Mouse (Mus musculus) bone marrow macrophage, adult 2 months (primary cell): ENCODE results near the gene Sema5a. TPM values are rescaled to one million over a fixed set of nuclear protein-coding genes. Genes with fewer than 3 reads are reported as not detected.
A peak's percentile ranks its signal among the peaks of the same experiment; 100 is the strongest.

ENCODE experiments used
- H3K27ac ChIP-seq: 2 replicates; pipeline ENCODE4 v1.5.1; 2012; ENCODE audit warnings: low read depth, low read length; ENCODE audit not compliant: insufficient read depth
- H3K4me1 ChIP-seq: 2 replicates; pipeline ENCODE4 v1.6.1; 2012; ENCODE audit warnings: low read length; ENCODE audit not compliant: control insufficient read depth, insufficient read depth
- H3K4me3 ChIP-seq: 2 replicates; pipeline ENCODE4 v1.5.1; 2012; ENCODE audit warnings: mild to moderate bottlenecking, low read length, moderate library complexity; ENCODE audit not compliant: insufficient read depth
- CTCF ChIP-seq: IDR thresholded peaks from 2 replicates; pipeline ENCODE4 v1.5.1; 2012; ENCODE audit warnings: low read depth, mild to moderate bottlenecking, low read length, moderate library complexity
- POLR2A ChIP-seq: IDR thresholded peaks from 2 replicates; pipeline ENCODE4 v1.6.1; 2012; ENCODE audit warnings: mild to moderate bottlenecking, low read depth, low read length, borderline replicate concordance
- polyA plus RNA-seq: library from polyadenylated mRNA; stranded (reverse); fragments of >200 nt; gene quantifications from 2 replicates; pipeline ENCODE4 v1.2.4, GENCODE M21; 2012; ENCODE audit not compliant: missing spikeins, insufficient read depth, insufficient read length

Gene Sema5a
- polyA plus RNA-seq, 1 experiment, result not detected

DNA sequence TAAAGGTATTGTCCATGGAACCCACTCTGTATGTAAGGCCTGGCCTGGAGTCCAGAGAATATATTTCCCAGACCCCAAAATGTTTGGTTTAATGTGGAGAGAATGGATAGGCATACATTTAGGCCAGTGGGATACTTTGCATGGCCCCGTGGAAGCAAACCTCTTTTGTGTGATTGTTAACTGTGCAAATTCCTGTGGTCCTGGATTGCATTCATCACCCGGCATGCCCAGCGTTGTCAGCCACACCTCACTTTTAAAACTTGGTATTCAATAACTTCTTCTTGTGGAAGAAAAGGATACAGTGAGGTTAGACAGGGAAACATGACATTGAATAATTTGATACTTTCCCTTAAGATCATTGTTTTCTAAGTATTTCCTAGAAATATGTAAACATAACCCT lies 46.4 kb downstream of the Sema5a start:
- Histone ChIP-seq H3K4me3 (no peak overlapping the region), H3K27ac (no peak overlapping the region), H3K4me1 (no peaks in the 10 kb centered on the region)
- no peak for TF ChIP-seq POLR2A
- TF ChIP-seq CTCF, result no peak

DNA sequence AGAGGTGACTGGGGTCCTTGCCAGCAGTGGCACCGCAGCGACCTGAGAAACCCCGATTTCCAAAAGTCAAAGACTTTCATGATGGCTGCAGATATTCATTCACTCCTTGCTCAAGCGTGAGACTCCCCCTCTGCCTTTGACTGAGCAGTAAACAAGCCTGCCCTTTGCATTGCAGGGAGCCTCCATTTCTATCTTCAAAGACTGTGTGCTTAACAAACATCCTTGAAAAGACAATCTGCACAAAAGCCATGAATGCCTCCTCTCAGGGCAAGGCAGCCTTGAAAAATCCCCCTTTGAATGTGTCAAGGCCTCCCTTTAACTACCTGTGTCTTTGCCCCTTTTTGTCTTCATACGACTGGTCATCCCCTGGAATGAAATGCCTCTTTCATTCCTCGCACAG lies 51.9 kb downstream of the Sema5a start:
- no peak for TF ChIP-seq CTCF
- TF ChIP-seq POLR2A, result no peak

DNA sequence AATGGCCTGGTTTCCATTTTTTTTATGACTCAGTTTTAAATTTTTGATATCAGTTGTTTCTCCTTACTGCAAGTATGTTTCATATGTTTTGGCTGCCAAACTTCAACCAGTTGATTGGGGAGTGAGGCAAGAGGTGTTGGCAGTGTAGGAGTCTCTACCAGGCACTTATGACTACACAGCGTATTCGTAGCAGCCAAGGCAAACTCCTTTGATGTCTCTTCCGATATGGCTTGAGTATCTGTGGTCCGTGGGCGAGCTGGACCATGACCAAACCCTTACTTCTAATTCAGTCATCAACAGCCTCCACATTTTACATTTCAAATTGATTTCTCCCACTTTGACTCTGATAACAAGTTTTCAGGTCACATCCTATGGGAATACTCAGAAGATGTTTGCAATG lies 52.7 kb downstream of the Sema5a start:
- TF ChIP-seq CTCF (no peak), POLR2A (no peak)
- no peak overlapping the region for H3K27ac ChIP-seq
- no peaks in the 10 kb centered on the region for H3K4me1 ChIP-seq
- no peak overlapping the region for H3K4me3 ChIP-seq

More for the DNA sequence above, 51.9 kb downstream of the Sema5a start:
- no peak overlapping the region for H3K4me3 ChIP-seq
- no peaks in the 10 kb centered on the region for H3K4me1 ChIP-seq
- no peak overlapping the region for H3K27ac ChIP-seq

DNA sequence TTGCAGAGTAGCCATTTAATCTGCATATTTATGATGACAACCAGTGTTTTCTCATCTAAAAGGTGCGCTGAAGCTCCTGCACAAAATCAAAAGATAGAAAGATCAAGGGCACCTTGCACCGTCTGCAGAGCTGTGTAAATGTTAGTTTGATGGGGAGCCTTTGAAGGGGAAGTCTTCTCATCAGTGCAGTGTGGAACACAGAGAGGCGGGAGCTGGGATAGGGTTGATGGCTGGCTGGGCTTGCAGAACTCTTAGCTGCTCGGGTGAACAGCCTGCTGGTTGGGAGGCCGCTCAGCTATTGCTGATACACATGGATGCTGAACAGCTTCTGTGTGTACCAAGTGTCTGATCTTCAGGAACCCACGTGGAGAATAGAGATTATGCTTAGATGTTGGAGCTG lies 53.9 kb downstream of the Sema5a start:
- H3K4me3 ChIP-seq, result no peak overlapping the region
- TF ChIP-seq CTCF, result no peak
- no peak for TF ChIP-seq POLR2A
- H3K4me1 ChIP-seq, result no peaks in the 10 kb centered on the region
- no peak overlapping the region for H3K27ac ChIP-seq

DNA sequence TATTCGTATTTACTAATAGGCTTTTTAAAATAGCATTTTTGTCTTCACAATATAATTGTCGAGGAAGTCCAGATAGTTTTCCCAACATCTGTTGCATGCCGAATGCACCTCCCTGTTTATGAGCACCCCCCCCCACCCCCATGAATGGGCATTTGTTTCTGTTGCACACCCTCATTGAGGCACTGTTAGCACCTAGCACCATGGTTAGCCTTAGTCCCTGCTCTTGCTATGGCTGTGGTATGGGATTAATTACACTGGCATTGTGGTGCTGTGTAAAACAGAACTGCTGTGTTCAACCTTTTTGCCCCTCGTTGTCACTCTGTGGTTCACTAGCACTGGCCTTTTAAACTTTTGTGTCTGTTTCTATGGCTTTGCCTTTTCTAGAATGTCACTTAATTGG lies 56.4 kb downstream of the Sema5a start:
- TF ChIP-seq POLR2A (no peak), CTCF (no peak)
- no peak overlapping the region for H3K4me3 ChIP-seq
- peaks cover 4% of the 10 kb centered on the region for H3K4me1 ChIP-seq
- no peak overlapping the region for H3K27ac ChIP-seq

DNA sequence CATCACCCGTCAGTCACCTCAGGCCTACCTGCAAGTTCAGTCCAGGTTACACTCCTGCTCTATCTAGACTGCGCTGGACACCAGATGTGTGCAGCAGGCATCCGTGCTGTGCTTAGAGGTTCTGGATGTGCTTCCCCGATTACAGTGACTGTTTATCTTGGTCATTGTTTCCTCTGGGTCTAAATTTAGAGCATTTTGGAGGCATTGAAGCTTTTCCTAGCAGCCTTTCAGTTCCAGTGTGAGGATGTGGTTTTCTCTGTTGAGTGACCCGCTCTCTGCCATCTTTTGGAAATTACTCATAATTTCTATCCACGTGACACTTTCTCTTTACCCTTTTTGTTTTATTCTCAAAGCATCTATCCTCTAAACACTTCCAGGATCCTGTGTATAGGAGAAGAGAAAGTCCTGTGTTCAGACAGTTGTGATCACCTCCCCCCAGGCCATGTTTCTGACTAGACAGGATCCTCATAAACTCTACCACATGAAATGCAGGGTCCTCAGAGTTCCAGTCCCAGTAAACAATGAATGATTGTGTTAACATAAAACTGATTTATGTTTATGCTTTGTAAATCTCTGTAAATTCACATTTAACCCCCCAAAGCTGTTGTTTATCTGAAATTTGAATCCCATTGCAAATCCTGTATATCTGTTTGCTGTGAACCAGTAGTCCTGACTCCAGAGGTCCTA lies 62.1 kb downstream of the Sema5a start:
- Histone ChIP-seq H3K4me3 (no peak overlapping the region), H3K4me1 (peaks cover 15% of the 10 kb centered on the region), H3K27ac (peak overlapping the region; percentile 54)
- no peak for TF ChIP-seq CTCF
- no peak for TF ChIP-seq POLR2A

DNA sequence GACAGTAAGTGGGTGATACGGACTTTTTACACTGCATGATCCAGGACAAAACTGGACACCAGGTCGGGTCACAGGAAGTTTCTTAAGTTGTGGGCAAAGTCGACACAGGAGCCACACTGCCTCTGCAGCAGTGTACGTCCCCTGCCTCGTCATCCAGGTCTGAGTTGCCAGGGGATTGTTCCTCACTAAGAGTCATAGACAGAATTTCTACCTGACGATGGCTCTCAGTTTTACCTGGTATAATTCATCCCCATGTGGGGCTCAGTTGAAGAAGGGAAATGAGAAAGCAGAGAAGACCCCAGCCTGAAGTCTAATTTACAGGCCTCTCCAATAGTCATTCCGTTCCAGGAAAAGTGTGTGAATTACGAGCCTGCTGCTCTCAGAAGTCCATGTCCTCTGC lies 66.2 kb downstream of the Sema5a start:
- Histone ChIP-seq H3K4me3 (no peak overlapping the region), H3K4me1 (peaks cover 12% of the 10 kb centered on the region), H3K27ac (no peak overlapping the region)
- TF ChIP-seq CTCF, result no peak
- no peak for TF ChIP-seq POLR2A

DNA sequence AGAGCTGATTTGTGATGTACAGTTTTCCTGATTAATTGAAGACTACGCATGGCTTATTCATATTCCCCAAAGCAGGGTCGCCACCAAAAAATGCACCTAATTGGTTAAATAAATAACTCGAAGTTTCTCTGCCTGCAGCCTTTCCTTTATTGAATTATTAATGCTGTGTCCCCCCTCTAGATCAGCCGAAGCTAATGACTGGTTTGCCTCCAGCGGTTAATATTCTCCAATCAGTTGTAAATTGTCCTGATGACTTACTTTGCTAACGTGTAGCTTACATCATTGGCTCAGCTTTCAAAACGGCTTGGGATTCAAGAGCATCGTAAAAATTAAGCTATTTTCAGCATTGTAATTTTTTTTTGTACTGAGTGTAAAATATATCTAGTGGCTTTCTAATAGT lies 66.7 kb downstream of the Sema5a start:
- no peak overlapping the region for H3K4me3 ChIP-seq
- peaks cover 8% of the 10 kb centered on the region for H3K4me1 ChIP-seq
- H3K27ac ChIP-seq, result no peak overlapping the region
- TF ChIP-seq CTCF, result no peak
- TF ChIP-seq POLR2A, result no peak

DNA sequence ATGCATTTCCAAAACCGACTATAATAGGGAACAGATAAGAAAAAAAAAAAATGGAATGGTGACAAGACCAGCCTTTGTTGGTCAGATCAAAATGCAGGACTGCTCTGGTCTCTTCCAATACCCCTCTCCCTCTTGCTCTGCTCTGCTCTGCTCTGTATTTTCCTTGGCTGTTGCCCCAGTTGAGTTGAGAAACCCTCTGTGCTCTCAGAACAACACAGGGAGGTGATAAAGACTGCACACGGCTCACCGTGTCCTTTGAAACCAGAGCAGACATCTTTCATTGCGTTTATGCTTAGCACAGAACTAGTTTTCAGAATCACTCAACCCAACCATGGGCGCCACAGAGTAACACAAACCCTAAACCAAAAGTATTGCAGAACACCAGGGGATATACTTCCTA lies 72.5 kb downstream of the Sema5a start:
- Histone ChIP-seq H3K27ac (no peak overlapping the region), H3K4me1 (no peaks in the 10 kb centered on the region), H3K4me3 (no peak overlapping the region)
- TF ChIP-seq POLR2A (no peak), CTCF (no peak)

DNA sequence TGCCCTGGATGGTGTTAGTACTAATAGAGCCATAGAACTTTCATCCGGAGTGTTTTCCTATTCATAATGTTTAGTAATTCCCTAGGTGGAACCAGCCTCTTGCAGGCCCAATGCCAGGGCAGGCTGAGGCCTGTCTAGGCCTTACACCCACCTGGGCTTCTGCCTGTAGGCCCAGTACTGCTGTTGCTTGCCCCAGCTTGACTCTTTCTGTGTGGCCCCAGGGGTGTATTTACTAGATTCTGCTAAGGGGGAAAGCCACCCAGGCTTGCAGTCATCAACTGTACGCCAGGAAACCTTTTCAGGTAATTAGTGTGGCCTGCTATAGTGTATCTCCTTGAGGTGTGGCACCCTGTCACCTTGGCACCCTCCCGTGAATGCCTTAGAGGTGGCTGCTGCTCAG lies 76.1 kb downstream of the Sema5a start:
- TF ChIP-seq CTCF, result no peak
- no peak for TF ChIP-seq POLR2A
- Histone ChIP-seq H3K4me1 (no peaks in the 10 kb centered on the region), H3K4me3 (no peak overlapping the region), H3K27ac (no peak overlapping the region)
